Mouse (Mus musculus): ENCODE data around the gene Far2. TPM values are rescaled to one million over a fixed set of nuclear protein-coding genes. Genes with fewer than 3 reads are reported as not detected.

Far2 gene
- polyA plus RNA-seq, 1 experiment from 2014 or later, result 12.9 TPM

DNA sequence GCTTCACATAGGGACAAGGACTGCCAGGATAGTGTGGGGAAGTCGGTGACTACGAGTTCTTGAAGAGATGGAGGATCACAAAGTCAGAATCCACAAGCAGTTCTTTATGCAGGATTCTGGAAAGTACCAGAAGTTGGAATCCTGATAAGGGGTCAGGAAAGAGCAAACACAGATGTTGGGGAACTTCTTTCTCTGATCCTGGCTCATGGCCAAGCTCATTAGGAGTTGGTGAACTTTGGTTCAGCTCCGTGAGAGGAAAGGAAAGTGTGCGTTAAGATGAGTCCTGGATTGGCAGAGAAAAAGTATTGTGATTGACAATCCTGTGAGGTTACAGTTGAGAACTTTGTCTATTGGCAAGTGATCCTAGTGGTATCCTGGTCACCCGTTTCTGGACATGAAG is 19.2 kb downstream of the Far2 start:
- Histone ChIP-seq H3K27ac (ENCODE audit: low read depth) (no peak overlapping the region), H3K27me3 (ENCODE audit: insufficient read depth, low read length) (no peaks in the 10 kb centered on the region), H3K9me3 (ENCODE audit: low read depth, low read length) (no peaks in the 10 kb centered on the region), H3K4me2 (no peak overlapping the region), H3K36me3 (ENCODE audit: insufficient read depth) (no peaks in the 10 kb centered on the region), H3K4me3 (ENCODE audit: low read depth, low read length) (no peak overlapping the region), H3K9ac (no peak overlapping the region), H3K4me1 (ENCODE audit: insufficient read depth) (no peaks in the 10 kb centered on the region)
- DNase-seq (no peak), ATAC-seq (ENCODE audit: insufficient read depth) (no peak)
- TF ChIP-seq CTCF (IDR thresholded peaks at IDR 0.05; ENCODE audit: low read depth), result no peak
- 61% methylated on average over 5 of the region's 5 CpGs for WGBS

DNA sequence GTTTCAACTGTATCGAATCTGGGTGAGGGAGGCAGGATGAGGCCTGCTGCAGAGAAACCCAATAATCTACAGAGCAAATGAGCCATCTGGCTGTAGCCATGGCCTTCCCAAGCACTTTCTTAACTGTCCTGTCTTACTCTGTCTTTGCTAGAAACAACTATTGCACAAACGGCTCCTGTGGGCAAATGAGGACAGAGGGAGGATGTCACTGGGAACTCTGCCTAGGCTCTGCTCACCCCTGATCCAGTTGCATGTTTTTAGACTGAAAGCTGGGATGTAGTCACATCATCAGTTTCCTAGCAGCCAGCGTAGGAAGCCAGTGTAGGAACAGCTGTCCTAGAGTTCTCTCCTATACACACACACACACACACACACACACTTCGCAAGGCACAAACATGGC is 21.7 kb downstream of the Far2 start:
- Histone ChIP-seq H3K27ac (ENCODE audit: low read depth) (no peak overlapping the region), H3K36me3 (ENCODE audit: insufficient read depth) (no peaks in the 10 kb centered on the region), H3K4me2 (no peak overlapping the region), H3K9ac (no peak overlapping the region), H3K4me1 (ENCODE audit: insufficient read depth) (no peaks in the 10 kb centered on the region), H3K4me3 (ENCODE audit: low read depth, low read length) (no peak overlapping the region), H3K9me3 (ENCODE audit: low read depth, low read length) (no peaks in the 10 kb centered on the region), H3K27me3 (ENCODE audit: insufficient read depth, low read length) (no peaks in the 10 kb centered on the region)
- ATAC-seq (ENCODE audit: insufficient read depth) (no peak), DNase-seq (no peak)
- no peak for TF ChIP-seq CTCF (IDR thresholded peaks at IDR 0.05; ENCODE audit: low read depth)
- 84% methylated on average over 4 of the region's 4 CpGs for WGBS

DNA sequence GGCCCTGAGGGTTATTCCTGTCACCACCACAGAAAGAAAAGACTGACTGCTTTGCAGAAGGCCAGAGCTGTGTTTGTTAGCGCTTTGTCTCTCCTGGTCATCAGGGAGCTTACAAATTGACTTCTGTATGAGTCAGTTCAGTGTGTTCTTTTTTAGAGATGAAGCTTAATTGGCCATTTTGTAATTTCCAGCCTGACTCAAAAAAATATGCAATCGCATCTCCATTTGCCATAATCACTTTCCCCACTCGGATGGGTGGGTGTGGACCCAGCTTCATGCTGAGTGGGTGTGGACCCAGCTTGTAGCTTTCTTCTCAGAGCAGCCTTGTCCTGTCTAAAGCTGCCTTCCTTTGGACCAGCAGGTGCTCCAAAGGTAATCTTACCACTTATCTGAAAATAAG is 26.5 kb downstream of the Far2 start:
- Histone ChIP-seq H3K4me1 (ENCODE audit: insufficient read depth) (no peaks in the 10 kb centered on the region), H3K4me3 (ENCODE audit: low read depth, low read length) (no peak overlapping the region), H3K9ac (no peak overlapping the region), H3K27me3 (ENCODE audit: insufficient read depth, low read length) (no peaks in the 10 kb centered on the region), H3K27ac (ENCODE audit: low read depth) (no peak overlapping the region), H3K36me3 (ENCODE audit: insufficient read depth) (no peaks in the 10 kb centered on the region), H3K4me2 (no peak overlapping the region), H3K9me3 (ENCODE audit: low read depth, low read length) (no peaks in the 10 kb centered on the region)
- no peak for ATAC-seq (ENCODE audit: insufficient read depth)
- no peak for DNase-seq
- 80% methylated on average over 3 of the region's 3 CpGs for WGBS
- TF ChIP-seq CTCF (IDR thresholded peaks at IDR 0.05; ENCODE audit: low read depth), result no peak

DNA sequence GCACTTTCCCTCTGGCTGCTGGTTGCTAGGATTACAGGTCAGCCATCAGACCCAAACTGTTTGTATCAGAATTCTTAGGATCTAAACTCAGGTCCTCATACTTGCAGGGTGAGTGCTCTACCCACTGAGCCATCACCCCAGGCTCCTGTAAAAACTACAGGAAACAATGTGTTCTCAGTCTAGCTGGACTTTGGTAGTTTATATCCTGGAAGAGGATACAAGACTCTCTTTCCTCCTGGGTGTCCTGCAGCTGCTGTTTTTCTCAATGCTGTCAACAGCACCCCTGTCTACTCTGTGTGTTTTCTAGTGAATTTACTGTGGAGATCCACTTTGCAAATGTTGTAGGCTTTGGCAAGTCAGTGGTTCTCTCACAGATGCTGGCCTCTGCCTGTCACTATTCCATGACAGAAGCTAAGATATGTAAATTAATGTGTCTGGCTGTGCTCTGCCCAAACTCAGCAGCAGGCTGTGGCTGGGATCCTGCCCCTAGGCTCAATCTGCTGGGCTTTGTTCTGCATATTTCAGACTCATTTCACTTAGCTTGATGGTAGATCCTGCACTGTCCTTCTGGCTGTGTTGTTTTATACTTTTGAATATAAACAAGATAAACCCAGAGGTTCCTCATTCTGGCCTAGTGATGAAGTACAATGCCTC is 27.3 kb downstream of the Far2 start:
- H3K4me1 ChIP-seq (ENCODE audit: insufficient read depth), result no peaks in the 10 kb centered on the region

DNA sequence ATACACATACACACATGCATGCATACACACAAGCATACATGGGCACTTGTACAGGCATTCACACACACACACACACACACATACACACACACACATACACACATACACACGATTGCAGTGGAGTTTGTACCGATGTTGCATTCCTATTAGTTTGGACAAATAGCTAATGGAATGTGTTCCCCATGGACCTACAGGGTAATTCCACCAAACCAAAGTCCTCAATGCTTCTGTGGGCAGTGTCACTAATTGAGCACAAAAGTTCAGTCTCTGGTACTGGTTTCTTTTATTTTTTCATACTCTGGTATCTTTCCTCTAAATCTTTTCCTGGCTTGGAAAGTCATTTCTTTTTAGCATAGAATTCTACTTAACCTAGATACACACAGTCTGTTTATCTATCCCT is 36.8 kb downstream of the Far2 start:
- 74% methylated on average over 2 of the region's 2 CpGs for WGBS
- Histone ChIP-seq H3K36me3 (ENCODE audit: insufficient read depth) (no peaks in the 10 kb centered on the region), H3K4me1 (ENCODE audit: insufficient read depth) (no peaks in the 10 kb centered on the region), H3K4me2 (no peak overlapping the region), H3K27me3 (ENCODE audit: insufficient read depth, low read length) (no peaks in the 10 kb centered on the region), H3K9ac (no peak overlapping the region), H3K27ac (ENCODE audit: low read depth) (no peak overlapping the region), H3K9me3 (ENCODE audit: low read depth, low read length) (no peaks in the 10 kb centered on the region), H3K4me3 (ENCODE audit: low read depth, low read length) (no peak overlapping the region)
- no peak for DNase-seq
- no peak for TF ChIP-seq CTCF (IDR thresholded peaks at IDR 0.05; ENCODE audit: low read depth)
- no peak for ATAC-seq (ENCODE audit: insufficient read depth)

More for the DNA sequence above, 27.3 kb downstream of the Far2 start:
- no peak for DNase-seq
- Histone ChIP-seq H3K27me3 (ENCODE audit: insufficient read depth, low read length) (no peaks in the 10 kb centered on the region), H3K9ac (no peak overlapping the region), H3K27ac (ENCODE audit: low read depth) (no peak overlapping the region), H3K9me3 (ENCODE audit: low read depth, low read length) (no peaks in the 10 kb centered on the region), H3K36me3 (ENCODE audit: insufficient read depth) (no peaks in the 10 kb centered on the region), H3K4me3 (ENCODE audit: low read depth, low read length) (no peak overlapping the region), H3K4me2 (no peak overlapping the region)
- TF ChIP-seq CTCF (IDR thresholded peaks at IDR 0.05; ENCODE audit: low read depth), result no peak
- no peak for ATAC-seq (ENCODE audit: insufficient read depth)

DNA sequence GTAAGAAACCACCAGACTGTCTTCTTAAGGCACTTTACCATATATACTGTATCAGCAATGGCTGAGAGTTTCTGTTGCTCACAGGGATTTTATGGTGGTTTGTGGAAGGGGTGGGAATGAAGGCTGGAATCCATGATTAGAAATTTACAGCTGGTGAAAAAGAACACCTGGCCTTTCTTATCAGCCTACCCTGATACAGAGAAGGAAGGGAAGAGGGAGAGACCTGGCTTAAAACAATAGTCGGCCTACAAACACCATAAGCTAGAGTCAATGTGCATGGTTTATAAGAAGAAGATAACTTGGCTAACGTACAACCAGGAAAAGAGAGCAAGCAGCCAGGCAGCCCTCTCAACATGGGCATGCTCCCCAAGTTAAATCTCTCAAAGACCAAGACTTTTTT is 37.3 kb downstream of the Far2 start:
- H3K4me2 ChIP-seq, result no peak overlapping the region
- no peaks in the 10 kb centered on the region for H3K27me3 ChIP-seq (ENCODE audit: insufficient read depth, low read length)
- no peak for TF ChIP-seq CTCF (IDR thresholded peaks at IDR 0.05; ENCODE audit: low read depth)
- H3K27ac ChIP-seq (ENCODE audit: low read depth), result no peak overlapping the region
- no peak for DNase-seq
- H3K9ac ChIP-seq, result no peak overlapping the region
- WGBS, result 67% methylated on average over 2 of the region's 2 CpGs
- H3K4me1 ChIP-seq (ENCODE audit: insufficient read depth), result no peaks in the 10 kb centered on the region
- no peaks in the 10 kb centered on the region for H3K9me3 ChIP-seq (ENCODE audit: low read depth, low read length)
- ATAC-seq (ENCODE audit: insufficient read depth), result no peak
- H3K36me3 ChIP-seq (ENCODE audit: insufficient read depth), result no peaks in the 10 kb centered on the region
- no peak overlapping the region for H3K4me3 ChIP-seq (ENCODE audit: low read depth, low read length)

DNA sequence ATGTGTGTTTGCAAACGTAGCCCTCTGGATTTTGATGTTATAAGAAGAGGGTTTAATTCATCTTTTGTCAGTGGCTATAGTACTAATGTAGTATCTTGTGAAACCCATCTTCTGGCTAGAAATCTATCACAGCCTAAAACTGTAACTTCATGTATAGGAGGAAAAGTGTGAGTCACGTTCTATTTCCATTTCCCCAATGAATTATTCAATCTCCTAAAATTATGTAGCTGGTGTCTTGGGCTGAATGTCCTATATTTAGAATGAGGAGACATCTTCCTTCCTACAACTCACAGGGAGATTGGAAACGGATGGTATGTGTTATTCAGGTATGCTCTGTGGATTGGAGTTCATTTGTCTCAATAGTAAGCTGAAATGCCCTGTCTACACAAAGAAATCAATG is 50.0 kb downstream of the Far2 start:
- no peak for DNase-seq
- TF ChIP-seq CTCF (IDR thresholded peaks at IDR 0.05; ENCODE audit: low read depth), result no peak
- Histone ChIP-seq H3K9ac (no peak overlapping the region), H3K4me3 (ENCODE audit: low read depth, low read length) (no peak overlapping the region), H3K27ac (ENCODE audit: low read depth) (no peak overlapping the region), H3K27me3 (ENCODE audit: insufficient read depth, low read length) (no peaks in the 10 kb centered on the region), H3K4me1 (ENCODE audit: insufficient read depth) (no peaks in the 10 kb centered on the region), H3K36me3 (ENCODE audit: insufficient read depth) (no peaks in the 10 kb centered on the region), H3K9me3 (ENCODE audit: low read depth, low read length) (no peaks in the 10 kb centered on the region), H3K4me2 (no peak overlapping the region)
- ATAC-seq (ENCODE audit: insufficient read depth), result no peak
- 56% methylated on average over 3 of the region's 3 CpGs for WGBS
